Mouse (Mus musculus): ENCODE results near the gene Gpr37l1.
A peak's percentile ranks its signal among the peaks of the same experiment; 100 is the strongest.

The Gpr37l1 gene

GRCm38 (mm10) chr1:135181275-135181674 is 13.8 kb upstream of the Gpr37l1 start:
- no peak for DNase-seq

- DNase-seq: no peak
These were observed 13.3 kb upstream of the Gpr37l1 start for GRCm38 (mm10) chr1:135180830-135181229.

DNA sequence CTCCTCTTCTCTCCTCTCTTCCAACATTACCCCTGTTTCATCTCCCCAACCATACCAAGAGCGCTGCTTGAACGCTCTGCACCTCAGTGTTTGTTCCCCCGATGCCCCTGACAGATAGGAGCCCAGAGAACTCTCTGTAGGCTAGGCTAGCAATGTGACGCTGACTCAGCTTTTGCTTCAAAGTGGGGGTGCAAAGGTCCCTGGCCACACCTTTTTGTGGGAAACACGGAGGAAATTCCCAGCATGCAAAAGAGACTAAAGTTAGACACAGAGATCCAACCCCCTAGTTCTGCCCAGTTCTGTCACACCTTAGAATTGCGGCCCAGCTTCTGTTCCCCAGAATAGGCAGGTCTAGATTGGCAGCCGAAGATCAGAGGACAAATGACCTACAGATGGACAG is 11.4 kb upstream of the Gpr37l1 start:
- no peak for DNase-seq

- peak; percentile 66 for DNase-seq
These were observed 10.2 kb upstream of the Gpr37l1 start for GRCm38 (mm10) chr1:135177724-135178123.

GRCm38 (mm10) chr1:135175176-135175575 is 7.7 kb upstream of the Gpr37l1 start:
- no peak for DNase-seq

GRCm38 (mm10) chr1:135173311-135173710 is 5.8 kb upstream of the Gpr37l1 start:
- DNase-seq: no peak

GRCm38 (mm10) chr1:135171984-135172383 is 4.5 kb upstream of the Gpr37l1 start:
- DNase-seq: peak; percentile 85

DNA sequence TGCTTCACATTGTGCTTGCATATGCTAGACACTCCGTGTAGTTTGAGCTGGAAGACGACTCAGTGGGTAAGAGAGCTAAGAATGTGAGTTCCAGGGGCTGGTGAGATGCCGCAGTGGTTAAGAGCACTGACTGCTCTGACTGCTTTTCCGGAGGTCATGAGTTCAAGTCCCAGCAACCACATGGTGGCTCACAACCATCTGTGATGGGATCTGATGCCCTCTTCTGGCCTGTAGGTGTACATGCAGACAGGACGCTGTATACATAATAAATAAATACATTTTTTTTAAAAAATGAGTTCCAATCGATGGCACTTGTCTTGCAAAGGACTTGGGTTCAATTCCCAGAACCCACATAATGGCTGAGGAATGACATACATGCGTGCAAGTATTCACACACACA is 3.7 kb upstream of the Gpr37l1 start:
- no peak for DNase-seq

- no peak for DNase-seq
These were observed 2.8 kb upstream of the Gpr37l1 start for GRCm38 (mm10) chr1:135170299-135170698.

DNA sequence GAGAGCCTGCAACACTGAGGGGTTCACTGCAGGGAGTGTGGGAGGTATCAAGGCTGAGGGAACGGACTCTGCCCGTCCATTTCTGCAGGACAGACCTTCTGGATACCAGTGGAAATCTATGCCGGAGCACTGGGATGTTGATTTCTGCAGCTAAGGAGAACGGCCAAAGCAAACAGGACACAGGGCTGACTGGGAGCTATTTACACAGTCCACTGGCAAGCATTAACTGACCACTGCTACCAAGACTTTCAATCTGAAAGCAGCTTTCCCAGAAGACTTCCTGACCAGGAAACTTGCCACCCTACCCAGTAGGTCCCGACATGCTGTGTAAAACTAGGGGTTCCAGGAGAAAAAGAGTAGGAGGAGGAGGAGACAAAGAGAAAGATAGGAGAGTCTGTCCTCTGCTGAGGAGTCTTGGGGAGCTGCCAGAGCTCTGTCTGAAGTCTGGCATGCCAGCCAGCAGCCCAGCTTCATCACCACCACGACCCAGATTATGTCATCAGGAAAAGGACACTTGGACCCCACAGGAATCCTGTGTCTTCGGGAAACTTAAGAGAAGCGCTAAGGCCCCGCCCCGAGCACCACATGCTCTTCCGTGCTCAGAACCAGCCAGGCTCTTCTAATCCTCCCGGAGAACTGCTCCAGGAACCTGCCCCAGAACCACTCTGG is 2.2 kb upstream of the Gpr37l1 start:
- DNase-seq: peak; percentile 67

- DNase-seq: peak; percentile 72
These were observed 1.1 kb upstream of the Gpr37l1 start for GRCm38 (mm10) chr1:135168453-135169200.

- no peak for DNase-seq
These were observed 4.8 kb downstream of the Gpr37l1 start for GRCm38 (mm10) chr1:135162720-135163119.

DNA sequence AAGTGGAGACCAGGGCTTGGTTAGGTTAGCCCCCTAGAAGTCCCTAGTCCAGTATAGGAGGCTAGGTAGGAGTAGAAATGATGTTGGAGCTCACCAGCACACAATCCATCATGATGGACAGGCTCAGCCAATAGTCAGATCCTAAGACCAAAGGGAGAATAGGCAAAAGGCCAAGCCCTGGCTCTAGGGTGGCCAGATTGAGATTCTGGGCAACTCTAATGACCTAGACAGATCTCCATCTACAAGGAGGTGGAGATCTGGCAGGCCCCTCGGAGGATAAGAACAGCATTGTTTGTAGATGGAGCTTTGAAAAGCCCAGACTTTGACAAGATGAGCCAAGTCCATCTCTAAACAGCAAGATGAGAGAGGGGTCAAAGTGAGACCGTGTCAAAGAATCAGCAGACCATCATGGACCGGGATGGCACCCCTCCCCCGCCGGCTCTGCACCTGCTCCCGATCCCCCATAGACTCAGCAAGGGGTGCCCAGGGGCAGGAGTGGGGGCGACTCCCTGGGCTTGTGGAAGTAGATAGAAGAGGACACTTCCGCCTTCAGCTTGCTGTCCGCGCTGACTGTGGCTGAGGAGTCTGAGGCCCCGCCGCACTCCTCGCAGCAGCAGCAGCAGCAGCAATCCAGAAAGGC is 7.0 kb downstream of the Gpr37l1 start:
- no peak for DNase-seq

DNA sequence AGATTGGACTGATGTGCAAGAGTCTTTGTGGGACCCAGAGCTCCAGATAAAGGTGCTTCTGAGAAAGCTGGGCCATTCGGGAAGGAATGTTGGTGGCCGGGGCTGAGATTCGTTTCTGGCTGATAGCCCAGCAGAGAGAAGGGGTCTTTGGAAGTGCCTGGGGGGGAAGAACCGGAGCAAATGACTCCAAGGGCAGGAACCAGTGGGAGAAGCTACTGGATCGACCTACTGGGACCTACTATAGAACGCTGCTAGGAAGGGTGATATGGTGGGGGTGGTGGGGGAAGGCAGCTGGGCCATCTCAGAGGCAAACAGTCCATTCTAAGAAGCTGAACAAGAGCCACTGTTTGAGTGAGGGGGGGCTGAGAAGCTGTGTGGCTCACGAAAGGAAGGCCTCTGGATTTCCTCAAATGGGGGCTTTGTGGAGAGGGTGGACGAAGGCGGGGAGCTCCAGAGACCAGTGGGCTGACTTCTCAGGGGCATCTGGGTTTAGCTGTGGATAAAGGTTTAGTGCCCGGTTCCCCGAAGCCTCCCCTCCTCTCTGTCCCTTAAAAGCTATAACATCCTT is 7.8 kb downstream of the Gpr37l1 start:
- no peak for DNase-seq

DNA sequence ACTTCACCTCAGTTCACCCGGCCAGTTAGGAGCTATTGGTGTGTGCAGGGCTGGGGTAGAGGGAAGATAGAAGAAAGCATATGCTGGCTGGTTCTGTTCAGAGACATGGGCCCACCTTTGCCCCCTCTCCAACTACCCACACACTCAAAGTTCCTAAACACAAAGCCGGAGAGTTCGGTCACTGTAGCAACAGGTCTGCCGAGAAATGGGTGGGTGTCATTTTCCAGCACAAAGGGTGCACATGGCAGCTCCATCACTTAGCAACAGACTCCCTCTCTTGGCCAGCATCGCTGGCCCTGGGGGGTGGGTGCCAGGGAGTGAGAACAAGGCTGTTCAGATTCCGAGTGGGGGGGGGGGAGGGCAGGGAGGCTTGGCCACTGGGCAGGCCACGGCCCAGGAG is 8.4 kb downstream of the Gpr37l1 start:
- DNase-seq: no peak

GRCm38 (mm10) chr1:135158633-135159032 is 8.8 kb downstream of the Gpr37l1 start:
- peak; percentile 9 for DNase-seq

GRCm38 (mm10) chr1:135156300-135156699 is 11.2 kb downstream of the Gpr37l1 start:
- peak; percentile 5 for DNase-seq

DNA sequence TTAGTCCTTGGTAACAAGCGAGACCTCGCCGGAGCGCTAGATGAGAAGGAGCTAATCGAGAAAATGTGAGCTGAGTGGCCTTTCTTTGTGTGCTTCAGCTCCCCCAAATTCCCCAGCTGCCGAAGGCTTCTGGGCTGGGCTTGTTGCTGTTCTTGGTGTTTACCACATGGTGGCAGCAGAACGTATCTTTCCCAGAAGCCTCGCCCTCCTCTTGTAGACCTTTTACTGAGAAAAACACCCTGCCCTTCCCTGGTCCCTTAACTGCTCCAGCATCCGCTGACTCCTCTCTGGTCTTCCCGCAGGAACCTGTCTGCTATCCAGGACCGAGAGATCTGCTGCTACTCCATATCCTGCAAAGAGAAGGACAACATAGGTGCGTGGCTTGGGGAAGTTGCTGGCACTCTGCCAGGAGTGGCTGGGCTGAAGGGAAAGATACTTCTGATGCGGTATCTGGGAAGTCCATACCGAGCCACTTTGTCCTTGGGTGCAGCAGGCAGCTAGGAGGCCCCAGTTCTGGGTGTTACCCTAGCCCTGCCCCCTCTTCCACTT is 13.0 kb downstream of the Gpr37l1 start:
- peak; percentile 81 for DNase-seq

DNA sequence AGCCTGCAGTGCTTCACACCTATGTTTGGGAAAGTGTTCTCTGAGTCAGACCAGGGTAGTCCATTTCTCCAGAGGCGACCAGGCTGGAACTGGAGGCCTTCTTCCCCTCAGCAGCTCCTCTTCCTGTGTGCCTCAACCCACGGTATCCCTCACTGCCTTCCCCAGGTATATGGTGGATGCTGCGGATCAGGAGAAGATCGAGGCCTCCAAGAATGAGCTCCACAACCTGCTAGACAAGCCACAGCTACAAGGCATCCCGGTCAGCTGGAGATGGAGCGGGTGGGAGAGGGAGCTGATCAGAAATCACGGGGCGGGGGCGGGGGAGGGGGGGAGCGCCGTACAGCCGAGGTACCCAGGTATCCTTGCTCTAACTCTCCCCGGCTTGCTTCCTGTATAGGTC is 13.5 kb downstream of the Gpr37l1 start:
- DNase-seq: peak; percentile 13

GRCm38 (mm10) chr1:135148996-135149395 is 18.5 kb downstream of the Gpr37l1 start:
- peak; percentile 10 for DNase-seq

- no peak for DNase-seq
These were observed 19.0 kb downstream of the Gpr37l1 start for GRCm38 (mm10) chr1:135148476-135148875.

GRCm38 (mm10) chr1:135147702-135148058 is 19.8 kb downstream of the Gpr37l1 start:
- DNase-seq: no peak

GRCm38 (mm10) chr1:135146946-135147701 is 20.4 kb downstream of the Gpr37l1 start:
- DNase-seq: peak; percentile 94
